Mouse (Mus musculus) CH12.LX (cell line): Measurements from ENCODE around the gene Gm2174.

Source experiments
- CTCF ChIP-seq, 2 experiments: IDR thresholded peaks in 1 of 2; conservative IDR thresholded peaks in 1 of 2; 2 replicates each; pipeline ENCODE4 v1.5.1; 2011 to 2012; ENCODE audit warnings: low read depth in 2 of 2, low read length in 2 of 2, improper control_type of control experiment in 1 of 2, inconsistent platforms in 1 of 2, mild to moderate bottlenecking in 1 of 2, moderate library complexity in 1 of 2
- ZNF384 ChIP-seq: IDR thresholded peaks from 2 replicates; pipeline ENCODE4 v1.6.1; 2012; ENCODE audit warnings: low read depth, low read length, improper control_type of control experiment, inconsistent platforms

- TF ChIP-seq CTCF (conservative IDR thresholded peaks at IDR 0.05 in 1 of 2, IDR thresholded peaks at IDR 0.05 in 1 of 2; ENCODE audit: low read depth in 2 of 2, low read length in 2 of 2) (no peak), ZNF384 (no peak)
Observed at GRCm38 (mm10) chrX:56446487-56447428, 1.0 kb upstream of the Gm2174 start.
